Mouse (Mus musculus) embryonic fibroblast, embryonic 13.5 days (primary cell): ENCODE results near the gene Irf3. TPM values are rescaled to one million over a fixed set of nuclear protein-coding genes. Genes with fewer than 3 reads are reported as not detected.
A peak's percentile ranks its signal among the peaks of the same experiment; 100 is the strongest.

Source experiments
- H3K27ac ChIP-seq: 2 replicates; pipeline ENCODE4 v1.5.1; 2012; ENCODE audit warnings: low read length, control low read depth, inconsistent platforms; ENCODE audit not compliant: insufficient read depth
- H3K4me1 ChIP-seq: 2 replicates; pipeline ENCODE4 v1.6.1; 2011; ENCODE audit warnings: low read length; ENCODE audit not compliant: control insufficient read depth, insufficient read depth
- H3K4me3 ChIP-seq: 2 replicates; pipeline ENCODE4 v1.5.1; 2011; ENCODE audit warnings: mild to moderate bottlenecking, control low read depth, low read length; ENCODE audit not compliant: insufficient read depth
- CTCF ChIP-seq: IDR thresholded peaks from 2 replicates; pipeline ENCODE4 v1.5.1; 2011; ENCODE audit warnings: mild to moderate bottlenecking, control low read depth, low read length, moderate library complexity, borderline replicate concordance; ENCODE audit not compliant: insufficient read depth
- POLR2A ChIP-seq: IDR thresholded peaks from 2 replicates; pipeline ENCODE4 v1.6.1; 2011; ENCODE audit warnings: low read depth, mild to moderate bottlenecking, control low read depth, low read length, moderate library complexity
- polyA plus RNA-seq: library from polyadenylated mRNA; stranded (reverse); fragments of >200 nt; gene quantifications from 2 replicates; pipeline ENCODE4 v1.2.4, GENCODE M21; 2011; ENCODE audit warnings: low read depth; ENCODE audit not compliant: missing spikeins, insufficient read length

Gene Irf3
- polyA plus RNA-seq, 1 experiment: 62.2 TPM

DNA sequence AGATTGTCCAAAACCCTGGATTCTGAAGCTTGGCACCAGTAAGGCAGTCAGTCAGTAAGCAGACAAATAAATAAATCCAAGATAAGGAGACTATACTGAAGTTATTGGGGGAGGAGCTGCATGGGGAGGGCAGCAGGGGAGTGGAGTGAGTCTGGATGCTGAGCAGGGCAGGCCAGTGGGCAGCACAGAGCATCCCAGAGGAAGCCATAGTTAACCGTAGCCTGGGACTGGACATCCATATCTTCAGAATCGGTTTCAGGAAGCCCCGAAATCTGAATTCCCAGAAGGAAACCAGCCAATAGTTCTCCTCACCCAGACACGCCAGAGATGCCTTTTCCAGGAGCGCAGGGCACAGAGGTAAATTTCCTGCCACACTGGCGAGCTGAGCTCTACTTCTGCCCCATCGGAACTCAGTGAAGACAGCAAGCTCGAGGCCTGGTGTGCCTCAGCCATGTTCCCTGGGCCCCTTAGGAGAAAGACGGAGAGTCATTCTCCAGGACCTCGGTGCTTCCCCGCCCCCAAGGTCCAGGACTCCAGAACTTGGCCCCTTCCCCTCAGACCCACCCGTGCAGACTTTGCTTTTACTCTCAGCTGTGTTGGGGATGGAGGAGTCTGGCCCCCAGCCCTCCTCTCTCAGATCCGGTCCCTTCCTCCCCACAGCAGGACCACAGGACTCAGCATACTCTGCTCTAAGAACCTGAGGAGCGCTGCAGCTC is 23.9 kb upstream of the Irf3 start:
- Histone ChIP-seq H3K4me3 (peak overlapping the region; percentile 62), H3K27ac (peak overlapping the region; percentile 96), H3K4me1 (peaks cover 6% of the 10 kb centered on the region)
- no peak; the same call in 1 of the 2 replicates for TF ChIP-seq POLR2A
- TF ChIP-seq CTCF: no peak

DNA sequence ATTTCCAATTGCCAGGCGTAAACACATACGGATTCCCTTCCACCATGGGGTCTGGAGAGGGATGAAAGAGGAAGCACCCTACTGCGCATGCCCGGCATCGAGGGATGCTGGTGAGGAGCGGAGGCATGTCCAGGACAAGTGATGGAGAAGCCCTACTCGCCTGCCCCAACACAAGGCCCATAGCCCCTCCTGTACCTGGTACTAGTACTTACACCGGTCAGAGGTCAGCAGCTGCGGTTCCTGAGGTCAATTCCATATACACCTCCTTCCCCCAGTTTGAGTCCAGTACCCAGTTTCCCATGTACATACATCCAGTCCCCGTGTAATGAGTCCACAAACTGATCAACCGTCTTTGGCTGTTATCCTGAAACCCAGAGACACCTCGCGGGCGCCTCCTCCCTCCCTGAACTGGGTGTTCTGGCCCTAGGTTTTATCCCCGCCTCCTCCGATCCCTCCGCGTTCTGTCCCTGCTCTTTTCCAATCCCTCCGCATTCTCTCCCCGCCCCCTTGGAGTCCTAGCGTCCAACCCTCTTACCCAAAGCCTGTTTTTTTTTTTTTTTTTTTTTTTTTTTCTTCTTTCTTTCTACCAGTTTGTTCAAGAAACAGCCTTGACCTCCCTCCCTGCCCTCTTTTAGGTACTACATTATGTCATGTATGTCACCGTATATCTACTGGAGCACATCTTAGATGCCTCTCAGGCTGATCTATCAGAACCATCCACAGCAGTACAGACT is 22.9 kb upstream of the Irf3 start, which contains the start of gene Cpt1c:
Gene Cpt1c, minus strand, starts transcription at position 469 of the 734 bp plus-strand sequence.
- peaks cover 6% of the 10 kb centered on the region for H3K4me1 ChIP-seq
- peak within 1 kb of the TSS; percentile 96 for H3K27ac ChIP-seq
- H3K4me3 ChIP-seq: peak within 1 kb of the TSS; percentile 62
- TF ChIP-seq POLR2A (peak; percentile 90), CTCF (no peak)

DNA sequence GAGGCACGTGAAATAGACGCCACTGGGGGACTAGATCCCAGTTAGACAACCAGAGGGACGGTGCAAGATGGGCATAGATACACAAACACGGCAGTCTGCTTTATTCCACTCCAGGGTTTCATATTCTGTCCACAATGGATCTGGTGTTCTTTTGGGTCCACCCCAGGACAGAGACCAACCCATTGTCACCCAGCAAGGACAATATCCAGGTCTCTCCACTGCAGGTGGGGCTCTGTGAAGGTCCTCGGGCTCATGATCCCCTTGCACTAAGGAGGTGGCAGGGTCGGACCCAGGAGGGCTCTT is 22.4 kb upstream of the Irf3 start:
- H3K4me1 ChIP-seq: peaks cover 6% of the 10 kb centered on the region
- no peak overlapping the region; the same call in 1 of the 2 replicates for H3K27ac ChIP-seq
- H3K4me3 ChIP-seq: no peak overlapping the region
- TF ChIP-seq CTCF (no peak), POLR2A (no peak)

DNA sequence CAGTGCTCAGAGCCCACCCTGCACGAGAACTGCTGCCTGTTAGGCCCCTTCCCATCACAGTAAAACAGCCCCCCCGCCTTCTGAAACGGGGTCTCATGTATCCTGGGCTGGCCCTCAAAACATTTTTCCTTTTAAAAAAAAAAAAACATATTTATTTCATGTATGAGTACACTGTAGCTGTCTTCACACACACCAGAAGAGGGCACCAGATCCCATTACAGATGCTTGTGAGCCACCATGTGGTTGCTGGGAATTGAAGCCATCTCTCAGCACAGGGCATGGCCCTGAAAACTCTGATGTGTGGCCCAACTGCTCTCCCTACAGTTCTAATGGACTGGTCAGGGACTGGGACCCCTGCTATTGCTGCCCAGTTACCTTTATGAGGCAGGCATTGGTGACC is 19.1 kb upstream of the Irf3 start:
- TF ChIP-seq CTCF (no peak), POLR2A (no peak)
- Histone ChIP-seq H3K4me1 (no peaks in the 10 kb centered on the region; the same call in 1 of the 2 replicates), H3K27ac (no peak overlapping the region), H3K4me3 (no peak overlapping the region)

DNA sequence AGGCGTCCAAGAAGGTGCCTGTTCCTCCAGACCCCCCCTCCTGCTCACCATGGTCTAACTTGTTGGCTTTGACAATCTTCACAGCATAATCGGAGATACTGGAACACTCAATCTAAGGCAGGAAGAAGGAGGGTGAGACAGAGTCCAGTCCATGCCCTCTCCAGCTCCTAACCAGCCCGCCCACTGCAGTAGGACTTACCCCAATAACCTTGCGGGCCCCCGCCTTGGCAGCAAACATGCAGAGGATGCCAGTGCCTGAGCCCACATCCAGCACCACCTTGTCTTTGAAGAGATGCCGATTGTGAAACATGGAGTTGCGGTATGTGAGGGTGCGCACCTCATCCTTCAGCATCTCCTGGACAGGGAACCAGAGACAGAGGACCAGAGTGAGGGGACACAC is 15.9 kb upstream of the Irf3 start:
- TF ChIP-seq POLR2A: no peak
- no peak for TF ChIP-seq CTCF
- no peaks in the 10 kb centered on the region for H3K4me1 ChIP-seq
- no peak overlapping the region for H3K4me3 ChIP-seq
- H3K27ac ChIP-seq: no peak overlapping the region

DNA sequence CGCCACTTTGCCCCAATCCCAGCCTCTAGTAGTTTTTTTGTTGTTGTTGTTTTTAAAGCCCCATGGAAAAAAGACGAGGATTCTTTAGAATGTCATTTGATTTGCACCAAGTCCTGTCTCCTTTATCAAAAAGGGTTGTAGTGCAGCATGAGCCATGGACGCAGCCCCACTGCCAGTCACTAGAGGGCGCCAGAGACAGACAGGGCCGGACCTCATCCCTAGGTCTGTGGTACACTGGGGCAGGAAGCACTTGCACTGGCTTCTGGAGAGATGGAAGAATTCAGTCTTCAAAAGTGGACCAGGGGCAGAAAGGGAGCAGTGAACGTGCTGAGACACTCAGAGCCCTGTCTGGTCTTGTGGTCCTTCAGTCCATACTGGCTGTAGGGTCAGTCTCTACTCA is 14.4 kb upstream of the Irf3 start:
- Histone ChIP-seq H3K4me3 (no peak overlapping the region), H3K4me1 (no peaks in the 10 kb centered on the region), H3K27ac (no peak overlapping the region)
- TF ChIP-seq CTCF (peak; percentile 97), POLR2A (no peak)

DNA sequence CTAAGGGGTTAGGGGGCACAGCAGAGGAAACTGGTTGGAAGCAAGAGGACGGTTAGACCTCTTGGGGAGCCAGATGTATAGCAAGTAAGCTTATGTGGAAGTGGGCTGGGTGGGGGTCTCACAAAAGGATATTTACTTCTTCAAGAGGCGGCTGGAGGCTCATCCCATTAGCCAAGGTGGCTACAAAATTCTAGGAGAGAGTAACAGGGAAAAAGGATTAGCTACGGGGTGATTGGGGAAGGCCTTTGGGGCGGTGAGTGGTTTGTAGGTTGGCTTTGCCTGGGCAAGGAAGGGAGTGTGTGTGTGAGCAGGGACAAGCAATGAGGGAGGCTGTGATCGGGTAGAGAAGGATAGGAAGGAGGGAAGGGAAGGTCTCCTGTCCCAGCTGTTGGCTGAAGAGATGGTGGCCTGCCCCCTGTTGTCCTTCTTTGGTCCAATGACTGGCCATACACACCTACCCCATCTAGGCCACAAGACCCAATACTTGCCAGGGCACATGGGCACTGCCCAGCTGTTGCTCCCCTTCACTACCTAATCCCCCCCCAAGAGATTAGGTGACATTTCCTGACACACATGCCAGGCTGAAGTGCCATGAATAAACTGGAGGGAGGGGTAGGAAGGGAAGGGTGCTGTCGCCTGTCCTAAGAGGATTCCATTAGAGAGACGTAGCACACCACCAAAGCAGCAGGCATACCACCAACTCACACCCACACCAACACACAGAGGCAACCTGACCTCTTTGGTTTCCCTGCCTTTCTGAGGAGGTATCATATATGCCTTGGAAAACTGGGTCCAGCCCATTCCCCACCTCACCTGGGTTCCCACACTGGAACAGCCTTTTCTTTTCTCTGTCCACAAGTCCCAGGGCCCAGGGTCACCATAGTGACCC is 13.3 kb upstream of the Irf3 start:
- no peak for TF ChIP-seq POLR2A
- Histone ChIP-seq H3K27ac (peak overlapping the region; percentile 15), H3K4me3 (peak overlapping the region; percentile 95; the same call in 1 of the 2 replicates), H3K4me1 (no peaks in the 10 kb centered on the region)

DNA sequence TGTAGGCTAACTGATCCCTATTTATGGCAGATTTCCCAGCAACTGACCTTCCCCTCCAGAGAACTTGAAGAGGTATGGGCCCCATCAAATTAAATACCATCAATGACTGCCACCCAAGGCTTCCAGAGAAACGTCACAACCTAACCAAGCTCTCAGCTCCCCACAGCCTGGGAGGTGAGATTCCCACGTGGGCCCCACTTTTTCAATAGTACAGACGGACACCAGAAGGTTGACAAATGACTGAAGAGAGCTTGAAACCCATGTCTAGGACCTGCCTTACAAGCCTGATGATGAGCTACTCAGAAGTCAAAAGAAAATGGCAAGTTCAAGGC is 12.6 kb upstream of the Irf3 start:
- Histone ChIP-seq H3K27ac (no peak overlapping the region), H3K4me3 (peak overlapping the region; percentile 95)
- TF ChIP-seq POLR2A (no peak), CTCF (no peak)

DNA sequence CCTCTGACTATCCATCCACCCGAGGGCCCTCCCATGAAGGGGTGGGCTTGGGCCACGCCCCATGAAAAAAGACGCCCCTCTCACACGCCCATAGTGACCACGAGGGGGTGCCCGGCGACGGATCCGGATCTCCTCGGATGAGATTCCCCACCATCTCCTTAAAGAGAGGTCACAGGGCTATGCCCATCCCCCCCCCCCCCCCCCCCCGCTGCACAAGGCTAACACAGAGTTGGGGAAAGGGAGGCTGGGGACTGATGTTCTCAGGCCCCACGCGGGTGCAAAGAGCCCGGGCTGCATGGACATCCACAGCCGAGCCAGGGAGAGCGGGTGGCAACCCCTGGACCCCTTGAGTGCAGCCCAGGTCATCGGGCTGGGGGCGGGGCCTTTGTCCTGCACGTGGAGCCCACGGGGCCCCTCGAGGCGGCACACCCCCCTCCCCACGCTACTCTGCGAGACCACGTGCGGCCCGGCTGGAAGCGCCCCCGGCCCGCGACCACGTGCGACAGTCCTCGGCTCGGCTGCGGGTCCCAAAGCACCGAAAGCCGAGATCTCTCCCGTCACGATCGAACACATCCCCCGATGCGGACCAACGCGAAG is 11.8 kb upstream of the Irf3 start:
- H3K4me1 ChIP-seq: no peaks in the 10 kb centered on the region
- H3K4me3 ChIP-seq: peak overlapping the region; percentile 95
- no peak for TF ChIP-seq POLR2A
- no peak for TF ChIP-seq CTCF
- H3K27ac ChIP-seq: peak overlapping the region; percentile 87

More for the DNA sequence above, 12.6 kb upstream of the Irf3 start:
- no peaks in the 10 kb centered on the region for H3K4me1 ChIP-seq
